4 mouse cellular contexts compared by ENCODE assay signal in the genomic region with DNA sequence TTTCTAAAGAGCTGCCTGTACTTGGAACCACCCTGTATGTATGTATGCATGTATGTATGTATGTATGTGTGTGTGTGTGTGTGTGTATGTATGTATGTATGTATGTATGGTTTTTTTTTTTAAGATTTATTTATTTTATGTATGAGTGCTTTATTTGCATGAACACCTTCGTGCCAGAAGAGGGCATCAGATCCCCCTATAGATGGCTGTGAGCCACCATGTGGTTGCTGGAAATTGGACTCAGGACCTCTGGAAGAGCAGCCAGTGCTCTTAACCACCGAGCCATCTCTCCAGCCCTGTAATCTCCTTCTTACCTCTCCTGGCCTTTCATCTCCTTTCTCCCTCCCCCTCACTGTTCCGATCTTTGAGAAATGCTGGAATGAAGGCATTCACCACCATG. TPM values are rescaled to one million over a fixed set of nuclear protein-coding genes. Genes with fewer than 3 reads are reported as not detected.
"Had no signal": no experiment of that assay in that cellular context is flagged by ENCODE, and none has a peak within 500 bp of the region (broad histone marks: within the 10 kb centered on the region; RNA-seq: fewer than 3 reads in every experiment).

No protein-coding gene starts in this region.

RNA-seq across cellular contexts. Expression of a gene that starts 44.6 kb away (rescaled TPM):
- total RNA-seq: megakaryocyte, adult 5-6 weeks; monocyte, adult 5-6 weeks; neutrophil, adult 5-6 weeks had no signal
- polyA plus RNA-seq: macrophage had no signal
